Mouse (Mus musculus) embryonic facial prominence, embryonic 12.5 days (tissue): ENCODE data around the gene Olfr716. TPM values are rescaled to one million over a fixed set of nuclear protein-coding genes. Genes with fewer than 3 reads are reported as not detected.
"Not testable (repeated sequence)": the region's sequence is repeated elsewhere in the genome, so short reads cannot be mapped to it uniquely, and the experiment has no call there.

ENCODE experiments used
- ATAC-seq: fragments of 200-750 bp; cut with Nextera tagmentation; 2 replicates; pipeline ENCODE4 v1.8.0; 2017; ENCODE audit not compliant: insufficient number of reproducible peaks, insufficient read depth, low FRiP score, low TSS enrichment
- H3K27ac ChIP-seq: fragments of 300-500 bp; sonication (generic); 2 replicates; pipeline ENCODE4 v1.5.1; 2016; ENCODE audit warnings: mild to moderate bottlenecking
- H3K27me3 ChIP-seq: fragments of 300-500 bp; sonication (generic); 2 replicates; pipeline ENCODE4 v1.6.1; 2016; ENCODE audit warnings: mild to moderate bottlenecking, moderate library complexity
- H3K36me3 ChIP-seq: fragments of 300-500 bp; sonication (generic); 2 replicates; pipeline ENCODE4 v1.6.1; 2016; ENCODE audit warnings: mild to moderate bottlenecking
- H3K4me1 ChIP-seq: fragments of 300-500 bp; sonication (generic); 2 replicates; pipeline ENCODE4 v1.6.1; 2016
- H3K4me2 ChIP-seq: fragments of 300-500 bp; sonication (generic); replicated peaks from 2 replicates; pipeline ENCODE4 v1.6.1; 2016; ENCODE audit warnings: mild to moderate bottlenecking, moderate library complexity
- H3K4me3 ChIP-seq: fragments of 300-500 bp; sonication (generic); 2 replicates; pipeline ENCODE4 v1.5.1; 2016; ENCODE audit warnings: mild to moderate bottlenecking
- H3K9ac ChIP-seq: fragments of 300-500 bp; sonication (generic); 2 replicates; pipeline ENCODE4 v1.6.1; 2016; ENCODE audit warnings: mild to moderate bottlenecking, moderate library complexity
- H3K9me3 ChIP-seq: fragments of 300-500 bp; sonication (generic); 2 replicates; pipeline ENCODE4 v1.6.1; 2016; ENCODE audit warnings: mild to moderate bottlenecking, moderate library complexity
- WGBS: fragments of 180-500 bp; shearing (Covaris S2); methylation state at CpG from one replicate; pipeline ENCODE4 v1.1.7; 2016; 5-methylcytosine and 5-hydroxymethylcytosine counted together
- polyA plus RNA-seq: library from polyadenylated mRNA; unstranded; fragments of >200 nt; fragmentation: Nextera tagmentation; extraction: Ambion mirVana; gene quantifications from 2 replicates; pipeline ENCODE4 v1.2.1, GENCODE M21; 2016

Gene Olfr716
- polyA plus RNA-seq: not detected in 2 replicates

GRCm38 (mm10) chr7:107138027-107138426 lies at the start of gene Olfr716:
Olfr716 (plus strand) TSS chr7:107138327.
- H3K4me3 ChIP-seq, H3K4me1 ChIP-seq, H3K9me3 ChIP-seq, H3K27me3 ChIP-seq, H3K4me2 ChIP-seq, H3K9ac ChIP-seq, ATAC-seq, H3K36me3 ChIP-seq, H3K27ac ChIP-seq: not testable (repeated sequence)
- whole genome bisulfite sequencing: 79% methylated on average over 2 of the region's 2 CpGs

GRCm38 (mm10) chr7:107092920-107093319 lies 45.2 kb upstream of the Olfr716 start, which contains the start of gene Olfr17:
Olfr17 (plus strand) TSS chr7:107093220.
- H3K4me3 ChIP-seq: no peak within 1 kb of the TSS
- no peaks in the 10 kb centered on the region for H3K27me3 ChIP-seq
- H3K9me3 ChIP-seq: no peaks in the 10 kb centered on the region
- no peak within 1 kb of the TSS for H3K9ac ChIP-seq
- ATAC-seq: no peak
- WGBS: 57% methylated on average over 1 of the region's 1 CpGs
- H3K4me2 ChIP-seq: no peak within 1 kb of the TSS
- no peaks in the 10 kb centered on the region for H3K4me1 ChIP-seq
- H3K36me3 ChIP-seq: no peaks in the 10 kb centered on the region
- H3K27ac ChIP-seq: no peak within 1 kb of the TSS

- not testable (repeated sequence) for H3K36me3 ChIP-seq, H3K4me2 ChIP-seq, H3K27ac ChIP-seq, H3K9me3 ChIP-seq, ATAC-seq, H3K9ac ChIP-seq, H3K27me3 ChIP-seq, H3K4me1 ChIP-seq, H3K4me3 ChIP-seq
- WGBS: 77% methylated on average over 2 of the region's 2 CpGs
Measured at GRCm38 (mm10) chr7:107110269-107110668, 27.9 kb upstream of the Olfr716 start, which contains the start of gene Olfr715b. Olfr715b (minus strand) TSS chr7:107110369.

GRCm38 (mm10) chr7:107130983-107131382 lies 7.1 kb upstream of the Olfr716 start, which contains the start of gene Olfr715:
Olfr715 (minus strand) TSS chr7:107131083.
- WGBS: 76% methylated on average over 3 of the region's 3 CpGs
- not testable (repeated sequence) for H3K4me3 ChIP-seq, H3K27ac ChIP-seq, H3K4me1 ChIP-seq, H3K4me2 ChIP-seq, H3K9ac ChIP-seq, H3K27me3 ChIP-seq, H3K36me3 ChIP-seq, ATAC-seq, H3K9me3 ChIP-seq

GRCm38 (mm10) chr7:107166690-107167089 lies 28.6 kb downstream of the Olfr716 start, which contains the start of gene Nlrp14:
Nlrp14 (plus strand) TSS chr7:107166990.
- H3K36me3 ChIP-seq: no peaks in the 10 kb centered on the region
- no peak within 1 kb of the TSS for H3K4me2 ChIP-seq
- H3K27me3 ChIP-seq: no peaks in the 10 kb centered on the region
- 80% methylated on average over 10 of the region's 10 CpGs for WGBS
- ATAC-seq: no peak
- no peak within 1 kb of the TSS for H3K4me3 ChIP-seq
- no peaks in the 10 kb centered on the region for H3K9me3 ChIP-seq
- no peaks in the 10 kb centered on the region for H3K4me1 ChIP-seq
- no peak within 1 kb of the TSS for H3K27ac ChIP-seq
- H3K9ac ChIP-seq: no peak within 1 kb of the TSS

GRCm38 (mm10) chr7:107180406-107180805 lies 42.3 kb downstream of the Olfr716 start:
- Histone ChIP-seq H3K36me3 (no peaks in the 10 kb centered on the region), H3K27ac (no peak overlapping the region), H3K9ac (no peak overlapping the region), H3K4me3 (no peak overlapping the region), H3K4me2 (no peak overlapping the region), H3K27me3 (no peaks in the 10 kb centered on the region), H3K4me1 (no peaks in the 10 kb centered on the region), H3K9me3 (no peaks in the 10 kb centered on the region)
- no peak for ATAC-seq
- WGBS: 43% methylated on average over 2 of the region's 2 CpGs

Other genes with a start within 250 kb of the Olfr716 start
- gene Olfr707, start 237.1 kb upstream of the Olfr716 start, polyA plus RNA-seq: not detected in 2 replicates
- not detected in 2 replicates for gene Olfr1532-ps1, start 230.3 kb upstream of the Olfr716 start, polyA plus RNA-seq
- not detected in 2 replicates for gene Olfr709-ps1, start 206.1 kb upstream of the Olfr716 start, polyA plus RNA-seq
- not detected in 2 replicates for gene Olfr710, start 190.0 kb upstream of the Olfr716 start, polyA plus RNA-seq
- not detected in 2 replicates for gene Olfr6, start 174.4 kb upstream of the Olfr716 start, polyA plus RNA-seq
- not detected in 2 replicates for gene Olfr711, start 162.9 kb upstream of the Olfr716 start, polyA plus RNA-seq
- gene Olfr2, start 132.3 kb upstream of the Olfr716 start, polyA plus RNA-seq: not detected in 2 replicates
- not detected in 2 replicates for gene Olfr713, start 107.2 kb upstream of the Olfr716 start, polyA plus RNA-seq
- gene Olfr714, start 67.3 kb upstream of the Olfr716 start, polyA plus RNA-seq: not detected in 2 replicates
- gene Olfr17, start 45.1 kb upstream of the Olfr716 start, polyA plus RNA-seq: not detected in 2 replicates
- gene Olfr715b, start 28.0 kb upstream of the Olfr716 start, polyA plus RNA-seq: not detected in 2 replicates
- gene Olfr715, start 7.2 kb upstream of the Olfr716 start, polyA plus RNA-seq: not detected in 2 replicates
- gene Nlrp14, start 28.7 kb downstream of the Olfr716 start, polyA plus RNA-seq: not detected in 2 replicates
- gene Rbmxl2, start 71.1 kb downstream of the Olfr716 start, polyA plus RNA-seq: not detected in 2 replicates
- 5.0 and 6.2 TPM in 2 replicates for gene Syt9, start 232.4 kb downstream of the Olfr716 start, polyA plus RNA-seq